Mouse (Mus musculus) naive thymus-derived CD4-positive, alpha-beta T cell, adult 5 months (primary cell): ENCODE data around the gene Rps6ka6. TPM values are rescaled to one million over a fixed set of nuclear protein-coding genes. Genes with fewer than 3 reads are reported as not detected.

Experiments
- polyA plus RNA-seq: library from polyadenylated mRNA; unstranded; fragments of 100-300 nt; shearing (Covaris generic); gene quantifications from one replicate; pipeline ENCODE4 v1.2.1, GENCODE M21; 2017

Rps6ka6 gene
- not detected for polyA plus RNA-seq

DNA sequence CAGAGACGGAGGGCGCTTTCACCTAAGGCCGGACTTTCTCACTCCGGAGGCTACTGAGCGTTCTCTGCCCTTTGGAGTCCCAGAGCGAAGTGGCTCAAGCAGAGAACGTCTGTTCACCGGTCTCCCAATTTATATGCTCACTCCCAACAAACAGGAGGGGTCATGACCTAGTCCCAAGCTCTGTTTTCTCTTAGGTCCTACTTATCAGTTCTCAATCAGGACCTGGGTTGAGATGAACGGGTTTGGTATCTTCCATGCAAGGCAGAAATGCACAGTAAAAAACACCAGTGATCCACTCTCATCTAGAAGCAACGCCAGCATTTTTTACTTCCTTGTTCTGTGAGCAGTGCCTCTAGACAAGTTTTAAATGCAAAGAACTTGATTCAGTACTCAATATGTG is at the start of gene Rps6ka6:
TSS of gene Rps6ka6 (minus strand) at position 101 of the 400 bp plus-strand sequence.

Other genes with a start within 250 kb of the Rps6ka6 start
- gene Hdx, start 159.1 kb upstream of the Rps6ka6 start, polyA plus RNA-seq, result not detected